Mouse (Mus musculus) testis, adult 2 months (tissue): Measurements from ENCODE around the gene Cracr2a.

ENCODE experiments used
- CTCF ChIP-seq: fragments of 200-500 bp; IDR thresholded peaks from 2 replicates; pipeline ENCODE4 v1.5.1; 2012; ENCODE audit warnings: low read depth, mild to moderate bottlenecking, inconsistent platforms, low read length, moderate library complexity; ENCODE audit not compliant: control insufficient read depth, insufficient read depth, insufficient replicate concordance
- POLR2A ChIP-seq: fragments of 200-500 bp; IDR thresholded peaks from 2 replicates; pipeline ENCODE4 v1.6.1; 2012; ENCODE audit warnings: low read depth, mild to moderate bottlenecking, inconsistent platforms, low read length, moderate library complexity; ENCODE audit not compliant: control insufficient read depth

DNA sequence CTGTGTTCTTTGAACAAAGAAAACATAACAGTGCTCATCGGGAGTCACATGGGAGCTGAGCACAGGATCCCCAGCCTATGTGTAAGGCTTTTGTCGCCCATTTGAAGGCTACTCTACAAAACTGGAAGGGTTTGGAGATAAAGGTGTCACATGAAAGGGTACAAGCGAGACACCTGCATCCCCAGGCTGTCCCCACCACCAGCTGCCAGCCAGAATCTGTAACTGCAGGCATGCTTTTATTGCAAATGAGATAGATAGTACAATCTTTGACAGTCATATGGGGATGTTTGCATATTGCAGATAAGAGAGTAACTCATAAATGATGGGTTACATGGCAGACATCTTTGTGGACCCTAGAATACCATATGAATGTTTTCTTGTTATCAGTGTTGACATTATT, 30.3 kb downstream of the Cracr2a start:
- TF ChIP-seq POLR2A (no peak), CTCF (no peak)
